Mouse (Mus musculus) heart, postnatal 0 days (tissue): ENCODE measurements at regions not wholly inside any gene's neighbourhood (a gene's known extent, or its start where the extent isn't known, plus 50 kb on each side); places are given as distances from the start of the nearest gene placed in this dataset.

ENCODE experiments used
- CTCF ChIP-seq: IDR thresholded peaks from 2 replicates; pipeline ENCODE4 v1.5.1; 2016; ENCODE audit warnings: antibody characterized with exemption, control low read depth, low read depth
- EP300 ChIP-seq: IDR thresholded peaks from 2 replicates; pipeline ENCODE4 v1.6.1; 2016; ENCODE audit warnings: antibody characterized with exemption, low read depth

- no peak for TF ChIP-seq CTCF
- no peak for TF ChIP-seq EP300
These were observed 274.2 kb downstream of the Ptpru start for GRCm38 (mm10) chr4:131563851-131564250.
